Mouse (Mus musculus): Measurements from ENCODE around the gene Itga8. TPM values are rescaled to one million over a fixed set of nuclear protein-coding genes. Genes with fewer than 3 reads are reported as not detected.
A peak's percentile ranks its signal among the peaks of the same experiment; 100 is the strongest.

Itga8 gene
- total and polyA plus RNA-seq, 2 experiments from 2014 or later: 1.9 to 7.1 TPM

GRCm38 (mm10) chr2:12297287-12297686, 4.4 kb downstream of the Itga8 start:
- DNase-seq: peak; percentile 22
- H3K4me3 ChIP-seq (ENCODE audit: low read depth, low read length): no peak overlapping the region

GRCm38 (mm10) chr2:12295150-12295549, 6.6 kb downstream of the Itga8 start:
- no peak for TF ChIP-seq CTCF (IDR thresholded peaks at IDR 0.05; ENCODE audit: low read depth)
- WGBS: 93% methylated on average over 6 of the region's 6 CpGs
- no peak for ATAC-seq

More at GRCm38 (mm10) chr2:12297287-12297686, 4.4 kb downstream of the Itga8 start:
- no peak overlapping the region for H3K27ac ChIP-seq (ENCODE audit: low read depth, low read length)
- WGBS: 78% methylated on average over 5 of the region's 5 CpGs
- no peak overlapping the region for H3K9ac ChIP-seq
- no peaks in the 10 kb centered on the region for H3K9me3 ChIP-seq (ENCODE audit: low read length)
- H3K27me3 ChIP-seq (ENCODE audit: insufficient read depth, low read length): no peaks in the 10 kb centered on the region; the same call in 1 of the 2 replicates
- no peaks in the 10 kb centered on the region; the same call in 1 of the 2 replicates for H3K4me1 ChIP-seq (ENCODE audit: insufficient read depth)
- TF ChIP-seq CTCF (IDR thresholded peaks at IDR 0.05; ENCODE audit: low read depth): peak; percentile 42
- ATAC-seq: no peak
- no peak overlapping the region for H3K4me2 ChIP-seq (ENCODE audit: low read depth)
- H3K36me3 ChIP-seq (ENCODE audit: insufficient read depth): no peaks in the 10 kb centered on the region

GRCm38 (mm10) chr2:12294060-12294459, 7.7 kb downstream of the Itga8 start:
- 57% methylated on average over 3 of the region's 3 CpGs for WGBS
- Histone ChIP-seq H3K9me3 (ENCODE audit: low read length) (no peaks in the 10 kb centered on the region), H3K9ac (no peak overlapping the region), H3K27ac (ENCODE audit: low read depth, low read length) (0 out of 2 replicates have a peak overlapping the region, but pooled peaks have one; percentile 2), H3K4me1 (ENCODE audit: insufficient read depth) (no peaks in the 10 kb centered on the region; the same call in 1 of the 2 replicates), H3K4me3 (ENCODE audit: low read depth, low read length) (no peak overlapping the region), H3K36me3 (ENCODE audit: insufficient read depth) (no peaks in the 10 kb centered on the region), H3K27me3 (ENCODE audit: insufficient read depth, low read length) (no peaks in the 10 kb centered on the region), H3K4me2 (ENCODE audit: low read depth) (no peak overlapping the region)
- no peak for TF ChIP-seq CTCF (IDR thresholded peaks at IDR 0.05; ENCODE audit: low read depth)
- ATAC-seq (peak; percentile 51; the same call in 1 of the 2 replicates), DNase-seq (peak; percentile 45)

More at GRCm38 (mm10) chr2:12295150-12295549, 6.6 kb downstream of the Itga8 start:
- H3K4me3 ChIP-seq (ENCODE audit: low read depth, low read length): no peak overlapping the region
- H3K36me3 ChIP-seq (ENCODE audit: insufficient read depth): no peaks in the 10 kb centered on the region
- H3K27ac ChIP-seq (ENCODE audit: low read depth, low read length): no peak overlapping the region
- H3K27me3 ChIP-seq (ENCODE audit: insufficient read depth, low read length): no peaks in the 10 kb centered on the region
- no peak overlapping the region for H3K4me2 ChIP-seq (ENCODE audit: low read depth)
- no peaks in the 10 kb centered on the region; the same call in 1 of the 2 replicates for H3K4me1 ChIP-seq (ENCODE audit: insufficient read depth)
- no peaks in the 10 kb centered on the region for H3K9me3 ChIP-seq (ENCODE audit: low read length)
- DNase-seq: no peak
- no peak overlapping the region for H3K9ac ChIP-seq

GRCm38 (mm10) chr2:12293458-12293857, 8.3 kb downstream of the Itga8 start:
- Histone ChIP-seq H3K4me2 (ENCODE audit: low read depth) (no peak overlapping the region), H3K4me3 (ENCODE audit: low read depth, low read length) (no peak overlapping the region), H3K4me1 (ENCODE audit: insufficient read depth) (no peaks in the 10 kb centered on the region; the same call in 1 of the 2 replicates), H3K27me3 (ENCODE audit: insufficient read depth, low read length) (no peaks in the 10 kb centered on the region), H3K9me3 (ENCODE audit: low read length) (no peaks in the 10 kb centered on the region), H3K9ac (no peak overlapping the region), H3K27ac (ENCODE audit: low read depth, low read length) (0 out of 2 replicates have a peak overlapping the region, but pooled peaks have one; percentile 24), H3K36me3 (ENCODE audit: insufficient read depth) (no peaks in the 10 kb centered on the region)
- TF ChIP-seq CTCF (IDR thresholded peaks at IDR 0.05; ENCODE audit: low read depth): no peak
- ATAC-seq (no peak), DNase-seq (no peak)
- WGBS: 65% methylated on average over 8 of the region's 8 CpGs

GRCm38 (mm10) chr2:12292023-12292820, 9.5 kb downstream of the Itga8 start:
- Histone ChIP-seq H3K9me3 (ENCODE audit: low read length) (no peaks in the 10 kb centered on the region), H3K4me3 (ENCODE audit: low read depth, low read length) (no peak overlapping the region), H3K27me3 (ENCODE audit: insufficient read depth, low read length) (no peaks in the 10 kb centered on the region), H3K9ac (no peak overlapping the region), H3K4me1 (ENCODE audit: insufficient read depth) (no peaks in the 10 kb centered on the region; the same call in 1 of the 2 replicates), H3K4me2 (ENCODE audit: low read depth) (no peak overlapping the region), H3K27ac (ENCODE audit: low read depth, low read length) (peak overlapping the region; percentile 47), H3K36me3 (ENCODE audit: insufficient read depth) (no peaks in the 10 kb centered on the region)
- DNase-seq: peak; percentile 85
- 35% methylated on average over 8 of the region's 8 CpGs for WGBS
- peak; percentile 94 for ATAC-seq
- no peak for TF ChIP-seq CTCF (IDR thresholded peaks at IDR 0.05; ENCODE audit: low read depth)

GRCm38 (mm10) chr2:12290235-12290634, 11.5 kb downstream of the Itga8 start:
- no peak overlapping the region for H3K4me2 ChIP-seq (ENCODE audit: low read depth)
- 92% methylated on average over 3 of the region's 3 CpGs for WGBS
- H3K27ac ChIP-seq (ENCODE audit: low read depth, low read length): no peak overlapping the region
- DNase-seq (no peak), ATAC-seq (no peak)
- H3K36me3 ChIP-seq (ENCODE audit: insufficient read depth): no peaks in the 10 kb centered on the region
- no peaks in the 10 kb centered on the region for H3K27me3 ChIP-seq (ENCODE audit: insufficient read depth, low read length)
- no peak overlapping the region for H3K4me3 ChIP-seq (ENCODE audit: low read depth, low read length)
- no peaks in the 10 kb centered on the region for H3K9me3 ChIP-seq (ENCODE audit: low read length)
- no peaks in the 10 kb centered on the region; the same call in 1 of the 2 replicates for H3K4me1 ChIP-seq (ENCODE audit: insufficient read depth)
- H3K9ac ChIP-seq: no peak overlapping the region
- TF ChIP-seq CTCF (IDR thresholded peaks at IDR 0.05; ENCODE audit: low read depth): no peak

- 85% methylated on average over 3 of the region's 3 CpGs for WGBS
- no peak for TF ChIP-seq CTCF (IDR thresholded peaks at IDR 0.05; ENCODE audit: low read depth)
- Histone ChIP-seq H3K36me3 (ENCODE audit: insufficient read depth) (no peaks in the 10 kb centered on the region), H3K27ac (ENCODE audit: low read depth, low read length) (no peak overlapping the region), H3K9ac (no peak overlapping the region), H3K4me2 (ENCODE audit: low read depth) (no peak overlapping the region), H3K4me3 (ENCODE audit: low read depth, low read length) (no peak overlapping the region), H3K4me1 (ENCODE audit: insufficient read depth) (no peaks in the 10 kb centered on the region; the same call in 1 of the 2 replicates), H3K27me3 (ENCODE audit: insufficient read depth, low read length) (no peaks in the 10 kb centered on the region), H3K9me3 (ENCODE audit: low read length) (no peaks in the 10 kb centered on the region)
- no peak for ATAC-seq
- DNase-seq: no peak
Measured at GRCm38 (mm10) chr2:12287831-12288230, 13.9 kb downstream of the Itga8 start.

Measured in forebrain, postnatal 0 days (tissue).